Mouse (Mus musculus): ENCODE measurements around the gene Lap3. TPM values are rescaled to one million over a fixed set of nuclear protein-coding genes. Genes with fewer than 3 reads are reported as not detected.

The Lap3 gene
- 37.3 and 39.1 TPM in 2 replicates for polyA plus RNA-seq (2015; fragmentation: Nextera tagmentation; extraction: Ambion mirVana)

DNA sequence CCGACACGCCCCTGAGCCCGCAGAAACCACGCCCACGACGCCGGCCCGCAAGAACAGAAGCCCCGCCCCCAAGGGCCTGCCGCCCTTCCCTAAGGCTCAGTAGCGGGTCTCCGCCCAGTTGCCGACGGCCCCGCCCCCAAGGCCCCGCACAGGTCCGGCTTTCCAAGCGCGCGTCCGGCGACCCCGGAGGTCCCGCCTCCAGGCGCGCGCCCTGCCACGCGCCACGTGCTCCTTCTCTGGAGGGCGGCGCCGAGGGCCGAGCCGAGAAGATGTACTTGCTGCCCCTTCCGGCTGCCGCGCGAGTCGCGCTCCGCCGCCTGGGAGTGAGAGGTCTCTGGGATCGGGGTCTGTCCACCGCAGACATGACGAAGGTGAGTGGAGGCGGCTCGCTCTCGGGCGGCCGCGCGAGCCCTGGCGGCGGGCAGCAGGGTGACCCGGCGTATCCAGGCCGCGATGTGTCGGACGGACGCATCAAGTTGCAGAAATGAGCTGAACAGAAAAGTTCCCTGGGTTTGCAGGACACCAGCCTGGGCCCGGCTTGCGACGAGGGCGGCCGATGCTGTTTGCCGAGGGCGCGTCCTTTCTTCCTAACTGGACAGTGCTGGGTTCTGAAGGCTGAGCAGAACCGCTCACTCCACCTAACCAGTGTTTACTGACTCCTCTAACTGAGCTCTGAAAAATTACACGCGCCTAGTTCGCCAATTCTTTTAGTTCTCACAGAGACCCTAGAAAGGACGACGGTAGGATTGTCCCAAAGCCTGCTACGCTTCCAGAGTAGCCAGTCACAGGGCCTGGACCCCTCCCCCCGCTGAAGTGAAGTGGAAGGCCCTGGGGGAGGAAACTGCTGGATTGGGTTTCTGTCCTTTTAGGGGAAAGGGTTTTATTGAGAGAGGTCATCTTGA lies at the start of gene Lap3:
TSS of gene Lap3 (plus strand) at position 184 of the 902 bp plus-strand sequence.
- Histone ChIP-seq H3K4me3 (replicated peaks) (peak within 1 kb of the TSS; percentile 72), H3K27ac (replicated peaks) (peak within 1 kb of the TSS; percentile 41; the same call in 1 of the 2 replicates), H3K4me2 (peak within 1 kb of the TSS; percentile 98), H3K9ac (peak within 1 kb of the TSS; percentile 66), H3K27me3 (0 out of 2 replicates have a peak, but pooled peaks cover 9% of the 10 kb centered on the region), H3K4me1 (replicated peaks) (peaks cover 28% of the 10 kb centered on the region), H3K9me3 (replicated peaks) (no peaks in the 10 kb centered on the region), H3K36me3 (replicated peaks) (peaks cover 17% of the 10 kb centered on the region)
- WGBS (ENCODE audit: insufficient replicate concordance): under 1% methylated on average over 78 of the region's 78 CpGs
- ATAC-seq (ENCODE audit: insufficient read depth): peak; percentile 95

DNA sequence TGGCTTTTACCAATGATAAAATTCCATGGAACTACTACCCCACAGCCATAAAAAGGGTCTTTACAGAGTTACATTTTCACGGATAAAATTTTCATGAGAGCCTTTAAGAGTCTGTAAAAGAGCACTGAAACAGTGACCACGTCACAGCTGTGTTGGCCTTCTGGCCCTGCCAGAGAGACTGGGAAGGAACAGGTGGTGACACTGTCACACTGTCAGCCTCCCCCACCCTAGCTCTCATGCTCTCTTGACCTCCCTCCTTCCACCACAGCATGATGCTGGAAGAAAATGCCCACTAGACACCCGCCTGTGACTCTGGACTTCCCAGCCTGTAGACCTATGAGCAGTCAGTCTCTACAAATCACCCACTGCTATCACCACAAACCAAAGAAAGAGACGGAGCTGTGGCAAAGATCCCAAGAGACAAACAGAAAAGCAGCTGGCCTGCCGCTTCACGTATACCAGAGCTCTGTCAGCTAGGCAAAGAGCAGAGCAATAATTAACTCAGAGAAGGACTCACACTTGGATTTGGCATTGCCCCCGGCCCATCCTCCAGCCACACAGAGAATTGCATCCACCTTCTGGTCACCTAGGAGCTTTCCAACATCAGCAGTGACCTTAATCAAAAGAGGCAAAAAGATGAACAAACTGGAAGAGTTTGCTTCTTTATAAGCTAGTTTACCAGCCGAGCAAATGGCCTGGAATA lies 48.9 kb upstream of the Lap3 start:
- Histone ChIP-seq H3K9ac (no peak overlapping the region), H3K4me1 (replicated peaks) (peaks cover 14% of the 10 kb centered on the region), H3K4me3 (replicated peaks) (no peak overlapping the region), H3K27me3 (no peaks in the 10 kb centered on the region), H3K36me3 (replicated peaks) (peaks cover 15% of the 10 kb centered on the region; the same call in 1 of the 2 replicates), H3K27ac (replicated peaks) (peak overlapping the region; percentile 57), H3K4me2 (no peak overlapping the region), H3K9me3 (replicated peaks) (no peaks in the 10 kb centered on the region)
- ATAC-seq (ENCODE audit: insufficient read depth): peak; percentile 51
- 61% methylated on average over 8 of the region's 8 CpGs for WGBS (ENCODE audit: insufficient replicate concordance)

GRCm38 (mm10) chr5:45448676-45449075 lies 44.5 kb upstream of the Lap3 start:
- Histone ChIP-seq H3K9ac (no peak overlapping the region), H3K9me3 (replicated peaks) (no peaks in the 10 kb centered on the region), H3K27ac (replicated peaks) (no peak overlapping the region), H3K4me2 (peak overlapping the region; percentile 86), H3K4me3 (replicated peaks) (peak overlapping the region; percentile 63), H3K36me3 (replicated peaks) (0 out of 2 replicates have a peak, but pooled peaks cover 5% of the 10 kb centered on the region), H3K4me1 (replicated peaks) (peaks cover 30% of the 10 kb centered on the region), H3K27me3 (no peaks in the 10 kb centered on the region)
- no peak for ATAC-seq (ENCODE audit: insufficient read depth)
- 49% methylated on average over 5 of the region's 5 CpGs for WGBS (ENCODE audit: insufficient replicate concordance)

GRCm38 (mm10) chr5:45449206-45449605 lies 44.0 kb upstream of the Lap3 start:
- Histone ChIP-seq H3K9me3 (replicated peaks) (no peaks in the 10 kb centered on the region), H3K36me3 (replicated peaks) (0 out of 2 replicates have a peak, but pooled peaks cover 5% of the 10 kb centered on the region), H3K9ac (peak overlapping the region; percentile 35; the same call in 1 of the 2 replicates), H3K4me2 (peak overlapping the region; percentile 86), H3K4me1 (replicated peaks) (peaks cover 30% of the 10 kb centered on the region), H3K27ac (replicated peaks) (peak overlapping the region; percentile 74), H3K4me3 (replicated peaks) (peak overlapping the region; percentile 63), H3K27me3 (no peaks in the 10 kb centered on the region; the same call in 1 of the 2 replicates)
- no peak for ATAC-seq (ENCODE audit: insufficient read depth)
- WGBS (ENCODE audit: insufficient replicate concordance): 2% methylated on average over 8 of the region's 8 CpGs

- Histone ChIP-seq H3K4me1 (replicated peaks) (peaks cover 30% of the 10 kb centered on the region), H3K4me2 (peak within 1 kb of the TSS; percentile 86), H3K9ac (peak within 1 kb of the TSS; percentile 48), H3K27me3 (no peaks in the 10 kb centered on the region; the same call in 1 of the 2 replicates), H3K27ac (replicated peaks) (peak within 1 kb of the TSS; percentile 74), H3K9me3 (replicated peaks) (no peaks in the 10 kb centered on the region), H3K4me3 (replicated peaks) (peak within 1 kb of the TSS; percentile 63), H3K36me3 (replicated peaks) (0 out of 2 replicates have a peak, but pooled peaks cover 5% of the 10 kb centered on the region)
- under 1% methylated on average over 70 of the region's 70 CpGs for WGBS (ENCODE audit: insufficient replicate concordance)
- peak; percentile 96 for ATAC-seq (ENCODE audit: insufficient read depth)
These were observed 43.1 kb upstream of the Lap3 start, which contains the start of gene Qdpr for GRCm38 (mm10) chr5:45449831-45450716. Gene Qdpr, minus strand, starts transcription at chr5:45450236.

DNA sequence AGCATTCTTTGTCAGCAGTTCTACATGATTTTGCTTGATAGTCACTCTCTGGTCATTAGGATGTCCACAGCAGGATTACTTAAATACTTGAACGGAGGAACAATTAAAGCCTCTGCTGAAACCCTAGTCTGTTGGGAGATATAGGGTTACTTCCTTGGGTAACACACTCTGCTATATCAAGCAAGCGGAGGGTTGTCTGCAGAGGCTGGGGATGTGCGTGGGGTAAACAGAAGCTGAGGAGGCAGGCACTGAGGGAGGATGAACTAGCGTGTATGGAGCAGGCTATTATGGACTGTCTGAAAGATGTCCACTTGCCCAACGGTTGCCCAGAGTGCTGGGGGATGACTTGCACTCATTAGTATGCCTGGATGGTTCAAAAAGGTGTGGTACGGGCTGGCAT lies 39.7 kb upstream of the Lap3 start, which contains the start of gene Clrn2:
TSS of gene Clrn2 (plus strand) at position 301 of the 400 bp plus-strand sequence.
- Histone ChIP-seq H3K9me3 (replicated peaks) (no peaks in the 10 kb centered on the region), H3K9ac (no peak within 1 kb of the TSS), H3K27ac (replicated peaks) (no peak within 1 kb of the TSS), H3K4me1 (replicated peaks) (peaks cover 24% of the 10 kb centered on the region), H3K4me2 (no peak within 1 kb of the TSS), H3K27me3 (no peaks in the 10 kb centered on the region; the same call in 1 of the 2 replicates), H3K4me3 (replicated peaks) (no peak within 1 kb of the TSS), H3K36me3 (replicated peaks) (no peaks in the 10 kb centered on the region)
- WGBS (ENCODE audit: insufficient replicate concordance): 64% methylated on average over 6 of the region's 6 CpGs
- no peak for ATAC-seq (ENCODE audit: insufficient read depth)

GRCm38 (mm10) chr5:45454456-45454855 lies 38.7 kb upstream of the Lap3 start:
- no peaks in the 10 kb centered on the region; the same call in 1 of the 2 replicates for H3K27me3 ChIP-seq
- H3K9me3 ChIP-seq (replicated peaks): no peaks in the 10 kb centered on the region
- H3K4me1 ChIP-seq (replicated peaks): peaks cover 14% of the 10 kb centered on the region
- no peak overlapping the region for H3K27ac ChIP-seq (replicated peaks)
- no peak for ATAC-seq (ENCODE audit: insufficient read depth)
- no peak overlapping the region for H3K9ac ChIP-seq
- H3K36me3 ChIP-seq (replicated peaks): no peaks in the 10 kb centered on the region
- 41% methylated on average over 9 of the region's 9 CpGs for WGBS (ENCODE audit: insufficient replicate concordance)
- H3K4me3 ChIP-seq (replicated peaks): no peak overlapping the region
- H3K4me2 ChIP-seq: no peak overlapping the region

GRCm38 (mm10) chr5:45472880-45473450 lies 20.2 kb upstream of the Lap3 start:
- no peak overlapping the region for H3K27ac ChIP-seq (replicated peaks)
- H3K27me3 ChIP-seq: no peaks in the 10 kb centered on the region; the same call in 1 of the 2 replicates
- no peaks in the 10 kb centered on the region for H3K9me3 ChIP-seq (replicated peaks)
- no peak overlapping the region for H3K9ac ChIP-seq
- 25% methylated on average over 7 of the region's 7 CpGs for WGBS (ENCODE audit: insufficient replicate concordance)
- no peak for ATAC-seq (ENCODE audit: insufficient read depth)
- no peak overlapping the region for H3K4me2 ChIP-seq
- no peaks in the 10 kb centered on the region for H3K4me1 ChIP-seq (replicated peaks)
- no peak overlapping the region for H3K4me3 ChIP-seq (replicated peaks)
- no peaks in the 10 kb centered on the region for H3K36me3 ChIP-seq (replicated peaks)

DNA sequence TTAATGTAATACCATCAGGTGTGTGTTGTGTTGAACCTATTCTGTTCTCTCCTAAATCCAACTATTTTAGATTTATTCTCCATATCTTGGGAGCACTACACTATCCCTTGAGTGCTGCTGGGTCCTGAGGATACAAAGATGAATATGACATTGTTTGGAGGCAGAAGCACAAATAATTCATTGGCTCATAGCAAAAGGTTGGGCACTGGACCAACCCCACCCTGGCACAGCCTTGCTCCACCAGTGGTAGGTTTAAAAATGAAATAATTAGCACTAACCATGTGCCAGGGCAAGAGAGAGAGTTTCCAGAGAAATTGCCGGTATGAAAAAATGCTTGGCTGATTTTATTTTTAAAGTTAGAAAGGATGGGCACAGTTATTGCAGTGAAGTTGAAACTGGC lies 19.7 kb upstream of the Lap3 start:
- 65% methylated on average over 1 of the region's 1 CpGs for WGBS (ENCODE audit: insufficient replicate concordance)
- Histone ChIP-seq H3K27ac (replicated peaks) (no peak overlapping the region), H3K4me1 (replicated peaks) (no peaks in the 10 kb centered on the region)

DNA sequence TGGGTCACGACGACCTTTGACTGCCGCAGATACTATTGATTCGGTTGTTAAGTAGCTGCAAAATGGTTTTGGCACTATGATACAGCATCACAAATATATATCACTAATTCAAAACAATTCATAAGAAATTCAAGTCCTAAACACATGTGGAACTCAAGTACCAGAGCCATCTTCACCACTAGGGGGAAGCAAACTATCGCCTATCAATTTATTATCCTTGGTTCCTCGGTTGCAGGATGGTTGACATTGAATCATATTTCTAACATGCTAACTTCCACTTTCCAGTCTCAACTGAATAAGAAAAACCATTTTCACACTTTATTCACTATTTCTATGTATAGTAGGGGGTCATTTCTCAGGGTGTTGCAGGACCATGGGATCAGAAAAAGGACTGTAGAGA lies 19.0 kb upstream of the Lap3 start:
- no peaks in the 10 kb centered on the region for H3K36me3 ChIP-seq (replicated peaks)
- H3K27me3 ChIP-seq: no peaks in the 10 kb centered on the region; the same call in 1 of the 2 replicates
- no peak overlapping the region for H3K4me3 ChIP-seq (replicated peaks)
- H3K9me3 ChIP-seq (replicated peaks): no peaks in the 10 kb centered on the region
- WGBS (ENCODE audit: insufficient replicate concordance): 25% methylated on average over 6 of the region's 6 CpGs
- H3K9ac ChIP-seq: no peak overlapping the region
- no peak overlapping the region for H3K4me2 ChIP-seq
- ATAC-seq (ENCODE audit: insufficient read depth): no peak
- H3K27ac ChIP-seq (replicated peaks): no peak overlapping the region
- no peaks in the 10 kb centered on the region for H3K4me1 ChIP-seq (replicated peaks)

More for the DNA sequence above, 19.7 kb upstream of the Lap3 start:
- Histone ChIP-seq H3K4me2 (no peak overlapping the region), H3K9ac (no peak overlapping the region), H3K27me3 (no peaks in the 10 kb centered on the region; the same call in 1 of the 2 replicates), H3K9me3 (replicated peaks) (no peaks in the 10 kb centered on the region), H3K36me3 (replicated peaks) (no peaks in the 10 kb centered on the region), H3K4me3 (replicated peaks) (no peak overlapping the region)
- ATAC-seq (ENCODE audit: insufficient read depth): no peak

Measured in liver, embryonic 15.5 days (tissue).